Mouse (Mus musculus) E14TG2a.4 (cell line): Measurements from ENCODE around the gene Il21r.

Experiments
- CTCF ChIP-seq: conservative IDR thresholded peaks from 2 replicates; pipeline ENCODE4 v1.5.1; 2014; ENCODE audit warnings: low read length
- NANOG ChIP-seq: IDR thresholded peaks from 2 replicates; pipeline ENCODE4 v1.6.1; 2014; ENCODE audit warnings: borderline replicate concordance, low read length, mixed read lengths
- POU5F1 ChIP-seq: IDR thresholded peaks from 2 replicates; pipeline ENCODE4 v1.6.1; 2014; ENCODE audit warnings: low read length, borderline replicate concordance

DNA sequence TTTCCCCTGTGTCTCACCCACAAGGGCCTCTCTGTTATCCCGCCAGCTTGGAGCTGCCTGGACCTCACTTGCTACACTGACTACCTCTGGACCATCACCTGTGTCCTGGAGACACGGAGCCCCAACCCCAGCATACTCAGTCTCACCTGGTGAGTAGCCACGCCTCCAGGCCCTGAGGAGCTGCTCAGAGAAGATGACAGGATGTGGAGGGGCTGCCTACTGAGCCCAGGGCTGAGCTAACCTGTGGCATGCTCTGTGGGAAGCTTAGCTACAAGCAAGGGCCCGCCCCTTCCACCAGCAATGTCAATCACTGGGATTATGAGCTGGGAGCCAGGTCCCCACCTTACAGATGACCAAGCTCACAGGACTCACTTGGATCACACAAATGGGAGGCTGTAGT lies 22.0 kb downstream of the Il21r start:
- TF ChIP-seq CTCF (no peak), NANOG (no peak), POU5F1 (no peak)
